Mouse (Mus musculus) kidney, postnatal 0 days (tissue): Measurements from ENCODE around the gene Cyp4a10. TPM values are rescaled to one million over a fixed set of nuclear protein-coding genes. Genes with fewer than 3 reads are reported as not detected.
A peak's percentile ranks its signal among the peaks of the same experiment; 100 is the strongest.

ENCODE experiments used
- ATAC-seq: fragments of 200-750 bp; cut with Nextera tagmentation; replicated peaks from 2 replicates; pipeline ENCODE4 v1.8.0; 2017; ENCODE audit warnings: low read depth, moderate number of reproducible peaks, moderate TSS enrichment, moderate library complexity; ENCODE audit not compliant: low FRiP score
- DNase-seq: peaks from one replicate; pipeline ENCODE4 v3.0.0-alpha.2; 2016; ENCODE audit warnings: low spot score
- H3K27ac ChIP-seq: fragments of 300-500 bp; sonication (generic); 2 replicates; pipeline ENCODE4 v1.5.1; 2014; ENCODE audit warnings: mild to moderate bottlenecking
- H3K27me3 ChIP-seq: fragments of 300-500 bp; sonication (generic); 2 replicates; pipeline ENCODE4 v1.6.1; 2014; ENCODE audit warnings: low read length, mixed read lengths; ENCODE audit not compliant: insufficient read depth
- H3K36me3 ChIP-seq: fragments of 300-500 bp; sonication (generic); 2 replicates; pipeline ENCODE4 v1.6.1; 2014; ENCODE audit warnings: low read length, mixed read lengths; ENCODE audit not compliant: insufficient read depth
- H3K4me1 ChIP-seq: fragments of 300-500 bp; sonication (generic); replicated peaks from 2 replicates; pipeline ENCODE4 v1.6.1; 2014; ENCODE audit warnings: antibody characterized with exemption, low read length, mixed read lengths; ENCODE audit not compliant: insufficient read depth
- H3K4me2 ChIP-seq: fragments of 300-500 bp; sonication (generic); 2 replicates; pipeline ENCODE4 v1.6.1; 2014; ENCODE audit warnings: mild to moderate bottlenecking, low read length, moderate library complexity, mixed read lengths
- H3K4me3 ChIP-seq: fragments of 300-500 bp; sonication (generic); replicated peaks from 2 replicates; pipeline ENCODE4 v1.5.1; 2014; ENCODE audit warnings: low read depth, low read length
- H3K9ac ChIP-seq: fragments of 300-500 bp; sonication (generic); 2 replicates; pipeline ENCODE4 v1.6.1; 2014; ENCODE audit warnings: low read depth, low read length
- H3K9me3 ChIP-seq: fragments of 300-500 bp; sonication (generic); replicated peaks from 2 replicates; pipeline ENCODE4 v1.6.1; 2016; ENCODE audit warnings: low read length, inconsistent platforms, mixed read lengths
- CTCF ChIP-seq: IDR thresholded peaks from 2 replicates; pipeline ENCODE4 v1.5.1; 2016; ENCODE audit warnings: antibody characterized with exemption, low read depth, mild to moderate bottlenecking, moderate library complexity
- WGBS: fragments of 180-500 bp; shearing (Covaris S2); extraction: QIAGEN DNeasy Blood & Tissue Kit; methylation state at CpG from one replicate; pipeline ENCODE4 v1.1.7; 2014; 5-methylcytosine and 5-hydroxymethylcytosine counted together
- polyA plus RNA-seq: library from polyadenylated mRNA; unstranded; fragments of >200 nt; fragmentation: Nextera tagmentation; extraction: Ambion mirVana; gene quantifications from 2 replicates; pipeline ENCODE4 v1.2.1, GENCODE M21; 2015

The Cyp4a10 gene
- polyA plus RNA-seq, 1 experiment from 2014 or later, result 35.5 TPM

DNA sequence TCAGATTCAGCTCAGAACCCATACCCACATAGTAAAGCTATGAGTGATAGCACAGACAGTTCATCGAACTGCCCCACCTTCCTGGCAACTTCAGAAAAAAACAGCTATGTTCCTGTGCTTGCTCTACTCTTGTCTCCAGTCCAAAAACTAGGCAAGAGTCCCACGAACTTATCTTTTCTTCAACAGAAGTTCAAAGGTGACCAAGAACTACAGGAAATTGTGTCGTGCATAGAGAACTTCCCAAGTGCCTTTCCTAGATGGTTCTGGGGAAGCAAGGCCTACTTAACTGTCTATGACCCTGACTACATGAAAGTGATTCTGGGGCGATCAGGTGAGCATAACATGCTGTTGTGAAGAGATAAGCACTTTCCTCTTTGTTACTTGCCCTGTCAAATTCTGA is 1.4 kb downstream of the Cyp4a10 start:
- ATAC-seq, result no peak
- H3K9ac ChIP-seq, result no peak overlapping the region
- no peaks in the 10 kb centered on the region for H3K9me3 ChIP-seq
- H3K27ac ChIP-seq, result no peak overlapping the region
- H3K4me3 ChIP-seq, result no peak overlapping the region
- H3K4me1 ChIP-seq, result no peaks in the 10 kb centered on the region
- 64% methylated on average over 4 of the region's 4 CpGs for WGBS
- no peaks in the 10 kb centered on the region for H3K27me3 ChIP-seq
- H3K4me2 ChIP-seq, result no peak overlapping the region
- no peak for DNase-seq
- TF ChIP-seq CTCF, result no peak
- no peaks in the 10 kb centered on the region for H3K36me3 ChIP-seq

DNA sequence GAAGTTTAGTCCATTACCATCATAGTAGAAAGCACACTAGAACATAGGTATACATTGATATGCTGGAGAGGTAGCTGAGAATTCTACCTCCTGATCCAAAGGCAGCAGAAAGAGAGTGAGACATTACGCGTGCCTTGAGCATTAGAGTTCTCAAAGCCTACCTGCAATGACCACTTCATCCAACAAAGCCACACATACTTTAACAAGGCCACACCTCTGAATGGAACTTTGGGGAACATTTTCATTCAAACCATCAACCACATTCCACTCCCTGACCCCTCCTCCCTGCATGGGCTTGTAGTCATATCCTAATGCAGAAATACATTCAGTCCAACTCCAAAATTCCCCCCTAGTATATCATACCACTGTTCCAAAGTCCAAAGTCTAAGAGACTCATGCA is 3.7 kb downstream of the Cyp4a10 start:
- DNase-seq, result no peak
- no peak for ATAC-seq
- Histone ChIP-seq H3K4me2 (no peak overlapping the region), H3K9ac (no peak overlapping the region), H3K27me3 (no peaks in the 10 kb centered on the region), H3K4me3 (no peak overlapping the region), H3K27ac (no peak overlapping the region), H3K36me3 (no peaks in the 10 kb centered on the region), H3K4me1 (no peaks in the 10 kb centered on the region), H3K9me3 (no peaks in the 10 kb centered on the region)
- no peak for TF ChIP-seq CTCF
- WGBS, result 100% methylated on average over 2 of the region's 2 CpGs

DNA sequence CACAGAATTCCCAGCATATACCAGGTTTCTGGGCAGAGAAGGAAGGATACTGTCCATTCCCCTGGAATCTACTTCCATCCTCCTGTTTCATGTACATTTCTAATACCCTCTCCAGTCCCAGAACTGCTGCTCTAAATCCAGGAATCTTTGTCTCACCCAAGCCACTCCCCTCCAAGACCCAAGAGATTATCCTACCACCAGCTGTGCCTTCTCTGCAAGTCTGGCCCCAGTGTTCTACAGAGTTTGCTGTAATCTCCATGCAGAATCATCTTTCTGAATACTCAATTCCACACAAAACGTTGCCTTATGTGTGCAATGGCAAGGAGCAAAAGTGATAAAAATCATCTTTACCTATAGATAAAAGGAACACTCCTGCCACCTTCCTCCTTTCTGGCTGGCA is 27.0 kb downstream of the Cyp4a10 start:
- TF ChIP-seq CTCF, result no peak
- Histone ChIP-seq H3K27ac (no peak overlapping the region), H3K4me1 (no peaks in the 10 kb centered on the region), H3K4me3 (no peak overlapping the region), H3K9ac (no peak overlapping the region), H3K9me3 (no peaks in the 10 kb centered on the region), H3K36me3 (no peaks in the 10 kb centered on the region), H3K4me2 (no peak overlapping the region), H3K27me3 (no peaks in the 10 kb centered on the region)
- DNase-seq, result no peak
- ATAC-seq, result no peak
- 33% methylated on average over 1 of the region's 1 CpGs for WGBS

DNA sequence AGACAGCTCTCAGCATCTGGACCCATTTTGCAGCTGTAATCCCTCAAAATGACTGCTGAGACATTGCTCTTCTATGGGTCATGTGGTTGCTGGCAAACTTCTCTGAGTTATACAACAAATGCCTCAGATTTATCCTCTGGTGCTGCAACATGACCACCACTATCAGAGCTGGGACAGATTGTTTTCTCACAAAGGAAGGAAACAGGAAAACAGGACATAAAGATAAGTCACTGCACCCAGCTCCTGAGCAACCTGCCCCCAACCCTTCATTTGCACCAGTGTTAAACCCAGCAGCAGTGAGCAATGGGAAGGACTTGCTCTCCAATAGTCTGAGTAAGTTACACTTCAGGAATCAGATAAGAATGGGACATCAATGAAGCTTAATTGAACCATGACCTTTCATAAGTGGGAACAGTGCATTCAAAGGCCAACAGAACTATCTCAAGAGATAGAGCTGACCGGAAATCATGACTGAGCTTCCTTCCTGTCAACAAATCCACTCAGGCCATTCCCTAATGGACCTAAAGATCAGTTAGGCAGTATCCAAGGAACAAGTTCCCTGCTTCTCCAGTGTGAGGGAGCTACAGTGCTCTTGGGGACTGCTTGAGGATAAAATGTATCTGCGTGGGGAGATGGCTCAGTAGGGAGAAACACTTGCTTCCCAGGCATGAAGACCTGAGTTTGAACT is 28.2 kb downstream of the Cyp4a10 start:
- no peak overlapping the region for H3K4me3 ChIP-seq
- WGBS, result 67% methylated on average over 2 of the region's 2 CpGs
- H3K9ac ChIP-seq, result no peak overlapping the region
- no peaks in the 10 kb centered on the region for H3K27me3 ChIP-seq
- no peak for ATAC-seq
- H3K27ac ChIP-seq, result no peak overlapping the region
- H3K4me2 ChIP-seq, result no peak overlapping the region
- no peaks in the 10 kb centered on the region for H3K36me3 ChIP-seq
- H3K4me1 ChIP-seq, result no peaks in the 10 kb centered on the region
- H3K9me3 ChIP-seq, result no peaks in the 10 kb centered on the region
- peak; percentile 15 for DNase-seq
- TF ChIP-seq CTCF, result no peak

GRCm38 (mm10) chr4:115552726-115553125 is 34.7 kb downstream of the Cyp4a10 start:
- Histone ChIP-seq H3K4me2 (no peak overlapping the region), H3K4me3 (no peak overlapping the region), H3K27ac (no peak overlapping the region), H3K9ac (no peak overlapping the region), H3K36me3 (no peaks in the 10 kb centered on the region), H3K27me3 (no peaks in the 10 kb centered on the region), H3K4me1 (no peaks in the 10 kb centered on the region), H3K9me3 (no peaks in the 10 kb centered on the region)
- WGBS, result 85% methylated on average over 3 of the region's 3 CpGs
- TF ChIP-seq CTCF, result no peak
- no peak for ATAC-seq
- DNase-seq, result no peak

GRCm38 (mm10) chr4:115555513-115555912 is 37.4 kb downstream of the Cyp4a10 start:
- H3K9me3 ChIP-seq, result no peaks in the 10 kb centered on the region
- no peaks in the 10 kb centered on the region for H3K36me3 ChIP-seq
- no peaks in the 10 kb centered on the region for H3K4me1 ChIP-seq
- DNase-seq (peak; percentile 12), ATAC-seq (peak; percentile 63; the same call in 1 of the 2 replicates)
- no peak overlapping the region for H3K9ac ChIP-seq
- 58% methylated on average over 2 of the region's 2 CpGs for WGBS
- no peak for TF ChIP-seq CTCF
- H3K4me3 ChIP-seq, result no peak overlapping the region
- no peak overlapping the region for H3K4me2 ChIP-seq
- H3K27me3 ChIP-seq, result no peaks in the 10 kb centered on the region
- no peak overlapping the region for H3K27ac ChIP-seq
